14 mouse cellular contexts compared by ENCODE assay signal in genomic region chr9:102793286-102793809, GRCm38 (mm10). TPM values are rescaled to one million over a fixed set of nuclear protein-coding genes. Genes with fewer than 3 reads are reported as not detected.
DNase-seq lines count a peak whose midpoint lies in the region; ATAC-seq and TF ChIP-seq lines count a peak whose summit lies in the region.
"Had no signal": no experiment of that assay in that cellular context is flagged by ENCODE, and none has a peak within 500 bp of the region (broad histone marks: within the 10 kb centered on the region; RNA-seq: fewer than 3 reads in every experiment).

No protein-coding gene starts in this region.

- H3K9me3 ChIP-seq in hindbrain, postnatal 0 days (ENCODE audit: low read length): no peaks in the 10 kb centered on the region
- no peaks in the 10 kb centered on the region for H3K9me3 ChIP-seq in hindbrain, embryonic 14.5 days (ENCODE audit: control insufficient read depth, low read length)
- no peaks in the 10 kb centered on the region for H3K9me3 ChIP-seq in limb, embryonic 10.5 days (replicated peaks)
- H3K9me3 ChIP-seq: limb, embryonic 15.5 days had no signal

- no peaks in the 10 kb centered on the region for H3K27me3 ChIP-seq in hindbrain, postnatal 0 days (ENCODE audit: insufficient read depth, low read length)
- no peaks in the 10 kb centered on the region for H3K27me3 ChIP-seq in hindbrain, embryonic 14.5 days (ENCODE audit: control insufficient read depth, insufficient read depth, low read length)
- no peaks in the 10 kb centered on the region for H3K27me3 ChIP-seq in limb, embryonic 10.5 days (ENCODE audit: low read depth, poor library complexity, severe bottlenecking)
- H3K27me3 ChIP-seq: limb, embryonic 15.5 days had no signal

- H3K4me3 ChIP-seq in hindbrain, postnatal 0 days (ENCODE audit: low read length): no peak overlapping the region
- H3K4me3 ChIP-seq in hindbrain, embryonic 14.5 days (replicated peaks; ENCODE audit: low read length): no peak overlapping the region
- H3K4me3 ChIP-seq in limb, embryonic 10.5 days: no peak overlapping the region
- H3K4me3 ChIP-seq: erythroblast, embryonic 14.5 days; limb, embryonic 15.5 days had no signal

- DNase-seq in heart, adult 11 months: peak; percentile 78
- no peak for DNase-seq in heart, postnatal 25 days (ENCODE audit: low spot score)
- DNase-seq in hindbrain, postnatal 0 days (ENCODE audit: low spot score): peak; percentile 44
- DNase-seq in hindbrain, embryonic 14.5 days (ENCODE audit: low spot score): no peak
- DNase-seq in testis, postnatal 10 days (ENCODE audit: low spot score): peak; percentile 61
- DNase-seq in testis, postnatal 14 days (ENCODE audit: low spot score): no peak
- no peak for DNase-seq in limb, embryonic 10.5 days (ENCODE audit: low spot score)
- DNase-seq: cerebellum, postnatal 14 days; kidney, adult 18-20 months; kidney, postnatal 10 days; lung, adult 18-20 months had no signal

- no peaks in the 10 kb centered on the region for H3K36me3 ChIP-seq in hindbrain, postnatal 0 days (ENCODE audit: insufficient read depth, low read length)
- no peaks in the 10 kb centered on the region for H3K36me3 ChIP-seq in hindbrain, embryonic 14.5 days (replicated peaks; ENCODE audit: control insufficient read depth, insufficient read depth)
- H3K36me3 ChIP-seq in limb, embryonic 10.5 days: no peaks in the 10 kb centered on the region
- H3K36me3 ChIP-seq: limb, embryonic 15.5 days had no signal

- H3K27ac ChIP-seq in hindbrain, postnatal 0 days: peak overlapping the region; percentile 20; the same call in 1 of the 2 replicates
- H3K27ac ChIP-seq in hindbrain, embryonic 14.5 days: no peak overlapping the region
- 0 out of 2 replicates have a peak overlapping the region, but pooled peaks have one; percentile 9 for H3K27ac ChIP-seq in limb, embryonic 10.5 days
- H3K27ac ChIP-seq: limb, embryonic 15.5 days had no signal

- ATAC-seq in hindbrain, postnatal 0 days: peak; percentile 92
- ATAC-seq in hindbrain, embryonic 14.5 days (ENCODE audit: low FRiP score): no peak
- ATAC-seq in monocyte, adult 5-6 weeks (replicated peaks; ENCODE audit: insufficient number of reproducible peaks, low FRiP score, low TSS enrichment, poor library complexity, severe bottlenecking): no peak

- WGBS in hindbrain, postnatal 0 days: 51% methylated on average over 12 of the region's 12 CpGs
- 71% methylated on average over 12 of the region's 12 CpGs for WGBS in hindbrain, embryonic 14.5 days
- 76% methylated on average over 12 of the region's 12 CpGs for WGBS in limb, embryonic 10.5 days

- intact Hi-C loops in heart, postnatal 25 days (cut with DNase I): no loop called here

- H3K4me2 ChIP-seq in hindbrain, postnatal 0 days (ENCODE audit: low read depth, low read length): no peak overlapping the region
- no peak overlapping the region for H3K4me2 ChIP-seq in hindbrain, embryonic 14.5 days (replicated peaks)
- H3K4me2 ChIP-seq: limb, embryonic 15.5 days had no signal

- H3K4me1 ChIP-seq in hindbrain, postnatal 0 days (ENCODE audit: insufficient read depth, low read length): no peaks in the 10 kb centered on the region
- no peaks in the 10 kb centered on the region for H3K4me1 ChIP-seq in hindbrain, embryonic 14.5 days (replicated peaks; ENCODE audit: control insufficient read depth, insufficient read depth, low read length)
- H3K4me1 ChIP-seq in limb, embryonic 10.5 days: peaks cover 21% of the 10 kb centered on the region

- TF ChIP-seq CTCF in hindbrain, postnatal 0 days (IDR thresholded peaks at IDR 0.05; ENCODE audit: low read depth): no peak

- H3K9ac ChIP-seq in hindbrain, postnatal 0 days (replicated peaks; ENCODE audit: low read length): no peak overlapping the region
- H3K9ac ChIP-seq in hindbrain, embryonic 14.5 days: no peak overlapping the region
- H3K9ac ChIP-seq: limb, embryonic 15.5 days had no signal

RNA-seq across cellular contexts. Expression of gene Ryk, which starts 41.4 kb away (rescaled TPM):
- total RNA-seq in heart, postnatal 25 days (2021): 10 to 100 TPM; 39.4 to 41.8 TPM
- total RNA-seq in hindbrain, postnatal 0 days (2014; rRNA removed): 41.4 and 47.7 TPM in 2 replicates
- polyA plus RNA-seq in hindbrain, postnatal 0 days (2015; fragmentation: Nextera tagmentation; extraction: Ambion mirVana): 9.3 and 10.2 TPM in 2 replicates
- 14.1 and 14.5 TPM in 2 replicates for polyA plus RNA-seq in hindbrain, embryonic 14.5 days (2014; fragmentation: Nextera tagmentation; extraction: Ambion mirVana)
- 17.8 and 18.6 TPM in 2 replicates for polyA plus RNA-seq in limb, embryonic 10.5 days (2016; fragmentation: Nextera tagmentation; extraction: Ambion mirVana)
- total RNA-seq in monocyte, adult 5-6 weeks (2017): 1.4 to 1.7 TPM in 2 of 3 replicates, not detected in the other

Comparison
In these comparisons a context has a peak if more than half of its experiments do, and no peak if none do; other contexts are left out.
1. DNase-seq: peak in heart, adult 11 months (single experiment), hindbrain, postnatal 0 days (single experiment) and testis, postnatal 10 days (single experiment); none in heart, postnatal 25 days (single experiment), hindbrain, embryonic 14.5 days (single experiment), testis, postnatal 14 days (single experiment) and limb, embryonic 10.5 days (single experiment).
2. RNA of gene Ryk, which starts 41.4 kb away (total RNA-seq): 41.4 to 47.7 TPM in hindbrain, postnatal 0 days and 39.4 to 41.8 TPM in heart, postnatal 25 days; 1.4 to 1.7 TPM in monocyte, adult 5-6 weeks; every median in the first group is over 10 times any median in the second.